Mouse (Mus musculus) heart, embryonic 16.5 days (tissue): ENCODE measurements around the gene Spns3. TPM values are rescaled to one million over a fixed set of nuclear protein-coding genes. Genes with fewer than 3 reads are reported as not detected.

Experiments used
- ATAC-seq: fragments of 200-750 bp; cut with Nextera tagmentation; replicated peaks from 2 replicates; pipeline ENCODE4 v1.8.0; 2017; ENCODE audit warnings: moderate number of reproducible peaks; ENCODE audit not compliant: insufficient read depth, low FRiP score; ENCODE audit errors: extremely low read depth
- H3K27ac ChIP-seq: fragments of 300-500 bp; sonication (generic); 2 replicates; pipeline ENCODE4 v1.5.1; 2014; ENCODE audit warnings: mild to moderate bottlenecking, low read length, control low read depth, moderate library complexity
- H3K27me3 ChIP-seq: fragments of 300-500 bp; sonication (generic); 2 replicates; pipeline ENCODE4 v1.6.1; 2014; ENCODE audit warnings: low read length, mixed read lengths; ENCODE audit not compliant: control insufficient read depth, insufficient read depth
- H3K36me3 ChIP-seq: fragments of 300-500 bp; sonication (generic); 2 replicates; pipeline ENCODE4 v1.6.1; 2014; ENCODE audit not compliant: control insufficient read depth, insufficient read depth
- H3K4me1 ChIP-seq: fragments of 300-500 bp; sonication (generic); 2 replicates; pipeline ENCODE4 v1.6.1; 2014; ENCODE audit warnings: low read length, mixed read lengths; ENCODE audit not compliant: control insufficient read depth, insufficient read depth
- H3K4me2 ChIP-seq: fragments of 300-500 bp; sonication (generic); 2 replicates; pipeline ENCODE4 v1.6.1; 2014; ENCODE audit warnings: low read depth, mild to moderate bottlenecking, control low read depth, low read length
- H3K4me3 ChIP-seq: fragments of 300-500 bp; sonication (generic); 2 replicates; pipeline ENCODE4 v1.5.1; 2014; ENCODE audit warnings: mild to moderate bottlenecking, control low read depth, low read length
- H3K9ac ChIP-seq: fragments of 300-500 bp; sonication (generic); 2 replicates; pipeline ENCODE4 v1.6.1; 2014; ENCODE audit warnings: low read length, control low read depth
- H3K9me3 ChIP-seq: fragments of 300-500 bp; sonication (generic); replicated peaks from 2 replicates; pipeline ENCODE4 v1.6.1; 2016; ENCODE audit warnings: low read length; ENCODE audit not compliant: control insufficient read depth
- WGBS: fragments of 180-500 bp; shearing (Covaris S2); extraction: QIAGEN DNeasy Blood & Tissue Kit; methylation state at CpG from one replicate; pipeline ENCODE4 v1.1.7; 2014; 5-methylcytosine and 5-hydroxymethylcytosine counted together
- polyA plus RNA-seq: library from polyadenylated mRNA; unstranded; fragments of >200 nt; fragmentation: Nextera tagmentation; extraction: Ambion mirVana; gene quantifications from 2 replicates; pipeline ENCODE4 v1.2.1, GENCODE M21; 2015

Gene Spns3
- polyA plus RNA-seq, 1 experiment from 2014 or later, result 1.0 TPM

DNA sequence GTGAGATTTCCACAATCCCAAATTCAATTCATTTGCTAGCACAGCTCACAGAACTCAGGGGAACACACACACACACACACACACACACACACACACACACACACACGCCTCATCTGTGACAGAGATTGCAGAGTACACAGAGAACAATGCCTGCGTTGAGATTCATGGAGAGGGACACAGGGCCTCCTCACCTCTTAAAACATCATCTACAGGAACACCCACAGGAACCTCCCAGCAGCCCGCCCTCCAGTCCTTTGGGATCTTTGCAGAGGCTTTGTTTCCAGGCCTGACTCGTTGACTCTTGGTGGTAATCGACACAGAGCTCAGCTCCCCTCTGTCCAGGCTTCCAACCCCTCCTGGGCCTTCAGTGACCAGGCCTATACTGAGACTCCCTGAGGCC, 73.1 kb downstream of the Spns3 start:
- Histone ChIP-seq H3K9ac (no peak overlapping the region), H3K9me3 (no peaks in the 10 kb centered on the region), H3K27me3 (no peaks in the 10 kb centered on the region), H3K4me3 (no peak overlapping the region), H3K4me2 (no peak overlapping the region), H3K27ac (peak overlapping the region; percentile 61), H3K36me3 (no peaks in the 10 kb centered on the region), H3K4me1 (peaks cover 11% of the 10 kb centered on the region)
- no peak for ATAC-seq
- 37% methylated on average over 5 of the region's 5 CpGs for WGBS

DNA sequence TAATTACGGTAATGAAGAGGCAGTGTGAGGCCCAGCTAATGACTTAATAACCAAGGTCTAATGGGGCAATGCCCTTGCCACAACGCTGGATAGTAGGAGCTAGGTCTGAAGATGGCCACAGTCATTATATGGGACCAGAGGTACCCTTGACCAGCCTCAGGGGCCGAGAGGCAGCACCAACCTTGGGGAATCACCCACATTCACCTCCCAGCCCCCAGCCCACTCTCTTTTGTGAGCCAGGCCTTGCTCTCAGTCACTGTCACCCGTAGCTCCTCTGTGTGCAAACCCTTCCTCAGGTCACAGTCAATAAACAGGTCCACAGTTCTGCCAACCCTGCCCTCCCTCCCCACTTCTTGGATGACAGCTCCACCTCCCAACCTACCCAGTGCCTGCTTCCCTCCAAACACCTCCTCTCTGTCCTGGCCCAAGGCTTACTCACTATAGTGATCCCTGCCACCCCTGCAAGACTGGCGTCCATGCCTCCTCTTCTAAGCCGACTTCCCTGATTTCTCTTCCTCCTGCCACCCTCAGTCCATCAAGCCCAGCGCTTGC, 74.2 kb downstream of the Spns3 start:
- Histone ChIP-seq H3K36me3 (no peaks in the 10 kb centered on the region), H3K4me2 (no peak overlapping the region), H3K9ac (no peak overlapping the region), H3K9me3 (no peaks in the 10 kb centered on the region), H3K4me1 (peaks cover 6% of the 10 kb centered on the region), H3K27me3 (no peaks in the 10 kb centered on the region), H3K27ac (no peak overlapping the region), H3K4me3 (no peak overlapping the region)
- ATAC-seq, result no peak
- WGBS, result 78% methylated on average over 7 of the region's 7 CpGs

DNA sequence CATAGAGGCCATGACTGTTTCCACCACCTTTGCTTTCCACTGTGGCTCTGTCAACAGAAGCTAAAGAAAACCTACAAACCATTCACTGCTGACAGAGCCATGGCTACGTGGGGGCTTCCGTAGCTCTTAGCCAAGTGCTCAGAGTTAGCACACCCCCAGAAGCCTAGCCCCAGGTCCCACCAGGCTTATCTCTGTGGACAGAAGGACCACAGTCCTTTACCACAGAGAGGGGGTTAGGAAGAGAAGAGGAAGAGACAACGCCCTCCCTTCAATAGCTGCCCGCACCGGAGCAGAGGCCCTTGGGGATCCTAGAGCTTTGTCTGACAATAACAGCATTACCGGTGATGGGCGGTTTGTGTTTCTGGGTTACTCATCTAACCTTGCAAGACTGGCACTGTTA, 74.9 kb downstream of the Spns3 start:
- H3K36me3 ChIP-seq, result no peaks in the 10 kb centered on the region
- H3K4me3 ChIP-seq, result no peak overlapping the region
- H3K4me2 ChIP-seq, result no peak overlapping the region
- ATAC-seq, result peak; percentile 29
- H3K9ac ChIP-seq, result no peak overlapping the region
- no peaks in the 10 kb centered on the region for H3K9me3 ChIP-seq
- WGBS, result 64% methylated on average over 7 of the region's 7 CpGs
- no peaks in the 10 kb centered on the region for H3K27me3 ChIP-seq
- no peak overlapping the region for H3K27ac ChIP-seq
- peaks cover 6% of the 10 kb centered on the region for H3K4me1 ChIP-seq

DNA sequence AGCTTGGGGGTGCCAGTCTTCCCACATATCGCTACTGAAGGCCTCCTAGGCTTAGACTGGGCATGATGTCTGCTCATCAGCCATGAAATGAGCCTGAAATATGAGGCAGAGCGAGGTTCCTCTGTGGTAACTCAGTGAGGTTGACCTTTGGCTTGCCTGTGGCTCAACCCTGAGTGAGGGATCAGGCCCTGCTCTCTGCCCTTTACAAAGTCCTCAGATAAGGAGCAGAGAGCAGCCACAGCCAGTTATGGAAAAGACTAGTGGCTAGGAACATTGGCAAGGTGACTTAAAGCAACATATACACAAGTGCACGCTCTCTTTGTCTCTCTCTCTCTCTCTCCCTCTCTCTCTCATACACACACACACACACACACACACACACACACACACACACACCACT, 75.4 kb downstream of the Spns3 start:
- no peak overlapping the region for H3K9ac ChIP-seq
- no peak for ATAC-seq
- H3K4me3 ChIP-seq, result no peak overlapping the region
- H3K4me1 ChIP-seq, result peaks cover 8% of the 10 kb centered on the region
- H3K27me3 ChIP-seq, result no peaks in the 10 kb centered on the region
- WGBS, result 74% methylated on average over 3 of the region's 3 CpGs
- no peaks in the 10 kb centered on the region for H3K9me3 ChIP-seq
- H3K27ac ChIP-seq, result no peak overlapping the region
- no peak overlapping the region for H3K4me2 ChIP-seq
- no peaks in the 10 kb centered on the region for H3K36me3 ChIP-seq

DNA sequence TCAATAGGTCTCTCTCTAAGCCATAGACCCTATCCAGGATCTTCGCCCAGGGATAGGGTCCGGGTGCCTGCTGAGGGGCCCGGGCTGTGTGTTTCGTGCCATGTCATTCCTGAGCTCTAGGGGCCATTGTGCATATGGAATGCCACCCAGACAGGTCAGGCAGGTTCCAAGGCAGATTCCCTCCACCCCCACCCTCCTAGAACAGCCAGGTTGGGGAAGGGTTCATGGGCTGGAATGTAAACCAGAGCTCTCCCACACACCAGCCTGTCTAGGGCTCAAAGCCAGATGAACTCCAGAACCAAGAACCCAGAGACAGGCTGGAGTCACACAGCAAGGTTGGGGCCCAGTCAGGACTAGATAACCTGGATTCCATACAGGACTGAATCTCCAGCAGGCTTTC, 76.8 kb downstream of the Spns3 start:
- H3K9ac ChIP-seq, result no peak overlapping the region
- H3K9me3 ChIP-seq, result no peaks in the 10 kb centered on the region
- no peak overlapping the region for H3K4me2 ChIP-seq
- peaks cover 20% of the 10 kb centered on the region for H3K4me1 ChIP-seq
- H3K27me3 ChIP-seq, result no peaks in the 10 kb centered on the region
- ATAC-seq, result no peak
- no peak overlapping the region for H3K4me3 ChIP-seq
- H3K36me3 ChIP-seq, result no peaks in the 10 kb centered on the region
- 83% methylated on average over 4 of the region's 4 CpGs for WGBS
- no peak overlapping the region for H3K27ac ChIP-seq

DNA sequence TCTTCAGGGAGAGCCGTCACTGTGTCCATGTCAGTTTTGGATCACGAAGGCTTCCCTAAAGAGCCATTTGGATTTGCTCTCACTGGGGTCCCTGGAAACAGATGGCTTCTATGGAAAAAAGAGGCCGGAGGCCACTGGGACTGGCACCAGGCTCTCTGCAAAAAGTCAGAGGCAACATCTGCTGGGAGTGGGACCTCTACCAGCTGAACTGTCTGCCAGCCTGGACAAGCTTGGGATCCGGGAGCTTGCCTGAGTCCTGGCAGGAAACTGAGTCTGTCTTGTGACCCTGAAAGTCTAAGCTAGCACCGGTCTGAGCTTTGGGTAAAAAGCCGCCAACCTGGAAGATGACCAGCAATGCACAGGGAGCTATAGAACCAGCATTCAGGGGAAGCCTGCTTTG, 78.9 kb downstream of the Spns3 start:
- Histone ChIP-seq H3K4me2 (no peak overlapping the region), H3K4me3 (no peak overlapping the region), H3K36me3 (no peaks in the 10 kb centered on the region), H3K27ac (no peak overlapping the region), H3K9ac (no peak overlapping the region), H3K27me3 (no peaks in the 10 kb centered on the region), H3K9me3 (no peaks in the 10 kb centered on the region), H3K4me1 (peaks cover 36% of the 10 kb centered on the region)
- WGBS, result 70% methylated on average over 6 of the region's 6 CpGs
- ATAC-seq, result no peak

DNA sequence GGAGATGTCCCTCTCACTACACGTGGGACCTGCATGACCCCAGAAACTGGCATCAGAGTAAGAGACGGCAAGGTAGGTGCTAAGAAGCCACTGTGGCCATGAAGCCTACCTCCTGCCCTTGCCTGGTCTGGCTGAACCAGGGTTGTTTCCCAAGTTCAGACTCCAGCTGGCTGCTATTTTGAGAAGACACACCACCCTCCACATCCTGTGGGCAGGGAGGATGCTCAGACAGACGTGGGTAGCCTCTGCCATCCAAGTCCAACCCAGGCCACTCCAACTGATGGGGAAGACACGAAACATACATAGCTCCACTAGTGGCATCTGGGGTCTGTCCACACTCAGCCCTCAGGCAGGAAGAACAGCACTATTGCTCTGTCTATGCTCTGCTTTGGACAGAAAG, 80.3 kb downstream of the Spns3 start:
- H3K4me2 ChIP-seq, result no peak overlapping the region
- H3K27ac ChIP-seq, result peak overlapping the region; percentile 60
- H3K9me3 ChIP-seq, result no peaks in the 10 kb centered on the region
- no peak overlapping the region for H3K4me3 ChIP-seq
- no peak overlapping the region for H3K9ac ChIP-seq
- no peak for ATAC-seq
- WGBS, result 36% methylated on average over 4 of the region's 4 CpGs
- H3K4me1 ChIP-seq, result peaks cover 41% of the 10 kb centered on the region
- no peaks in the 10 kb centered on the region for H3K27me3 ChIP-seq
- H3K36me3 ChIP-seq, result no peaks in the 10 kb centered on the region

DNA sequence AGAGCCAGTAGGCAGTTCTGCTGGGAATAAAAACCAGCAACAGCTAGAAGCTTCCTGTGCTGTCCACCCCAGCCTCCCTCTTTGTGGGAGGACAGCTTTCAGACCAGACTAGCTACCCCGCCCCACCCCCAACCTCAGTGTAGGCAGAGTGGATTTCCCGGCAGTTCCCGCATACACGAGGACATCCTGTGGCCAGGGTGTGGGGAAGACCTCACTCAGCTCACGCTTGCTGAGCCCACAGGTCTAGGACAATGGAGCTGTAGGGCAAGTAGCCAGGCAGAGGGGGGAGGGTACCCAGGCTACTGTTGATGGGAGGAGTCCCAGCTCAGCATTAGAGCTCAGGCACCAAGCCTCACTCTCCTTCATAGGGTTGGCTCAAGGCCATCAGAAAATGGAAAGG, 81.1 kb downstream of the Spns3 start:
- no peaks in the 10 kb centered on the region for H3K36me3 ChIP-seq
- no peak overlapping the region for H3K4me3 ChIP-seq
- no peaks in the 10 kb centered on the region for H3K27me3 ChIP-seq
- 13% methylated on average over 5 of the region's 5 CpGs for WGBS
- peak; percentile 82 for ATAC-seq
- peak overlapping the region; percentile 79 for H3K27ac ChIP-seq
- H3K4me1 ChIP-seq, result peaks cover 41% of the 10 kb centered on the region
- H3K4me2 ChIP-seq, result no peak overlapping the region
- H3K9me3 ChIP-seq, result no peaks in the 10 kb centered on the region
- no peak overlapping the region for H3K9ac ChIP-seq

DNA sequence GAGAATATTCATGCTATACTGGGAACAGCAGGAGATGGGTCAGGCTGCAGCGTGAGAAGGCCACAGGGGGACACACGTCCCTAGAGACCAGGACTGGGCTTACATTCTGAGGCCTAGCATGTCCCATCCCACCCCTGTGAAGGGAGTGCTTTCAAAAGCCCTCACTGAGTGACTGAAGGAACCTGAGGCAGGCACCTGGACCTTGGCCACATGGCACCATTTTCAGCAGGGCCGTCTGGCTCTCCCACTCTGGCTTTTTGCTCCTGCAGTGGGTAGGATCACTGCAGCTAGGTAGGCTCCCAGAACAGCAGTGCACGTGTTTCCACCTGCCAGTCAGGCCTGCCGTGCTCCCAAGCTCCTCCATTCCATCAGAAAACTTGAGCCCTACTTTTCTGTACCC, 81.8 kb downstream of the Spns3 start:
- no peak for ATAC-seq

More for the DNA sequence above, 81.8 kb downstream of the Spns3 start:
- Histone ChIP-seq H3K27ac (peak overlapping the region; percentile 79), H3K36me3 (no peaks in the 10 kb centered on the region), H3K27me3 (no peaks in the 10 kb centered on the region), H3K4me2 (no peak overlapping the region), H3K9me3 (no peaks in the 10 kb centered on the region), H3K4me3 (no peak overlapping the region), H3K4me1 (peaks cover 41% of the 10 kb centered on the region), H3K9ac (0 out of 2 replicates have a peak overlapping the region, but pooled peaks have one; percentile 12)
- 77% methylated on average over 5 of the region's 5 CpGs for WGBS
